Mouse (Mus musculus): Measurements from ENCODE around the gene Psme2. TPM values are rescaled to one million over a fixed set of nuclear protein-coding genes. Genes with fewer than 3 reads are reported as not detected.

The Psme2 gene
- polyA plus RNA-seq, 1 experiment from 2014 or later = 207 TPM

GRCm38 (mm10) chr14:55561860-55562259 lies 29.1 kb downstream of the Psme2 start:
- WGBS = 84% methylated on average over 10 of the region's 10 CpGs
- Histone ChIP-seq H3K27ac (ENCODE audit: low read length) (no peak overlapping the region), H3K4me1 (ENCODE audit: control insufficient read depth, insufficient read depth, low read length) (peaks cover 10% of the 10 kb centered on the region), H3K36me3 (ENCODE audit: control insufficient read depth, insufficient read depth) (peaks cover 35% of the 10 kb centered on the region), H3K4me2 (ENCODE audit: low read depth, low read length) (peak overlapping the region; percentile 85; the same call in 1 of the 2 replicates), H3K9me3 (replicated peaks; ENCODE audit: control insufficient read depth, low read length) (no peaks in the 10 kb centered on the region), H3K9ac (ENCODE audit: low read length) (no peak overlapping the region), H3K27me3 (ENCODE audit: control insufficient read depth, insufficient read depth, low read length) (no peaks in the 10 kb centered on the region), H3K4me3 (ENCODE audit: low read length) (no peak overlapping the region)
- no peak for ATAC-seq (replicated peaks; ENCODE audit: extremely low read depth, insufficient read depth, low FRiP score)

- under 1% methylated on average over 51 of the region's 51 CpGs for WGBS
- peak; percentile 94 for ATAC-seq (replicated peaks; ENCODE audit: extremely low read depth, insufficient read depth, low FRiP score)
- no peaks in the 10 kb centered on the region for H3K9me3 ChIP-seq (replicated peaks; ENCODE audit: control insufficient read depth, low read length)
- H3K36me3 ChIP-seq (ENCODE audit: control insufficient read depth, insufficient read depth) = peaks cover 22% of the 10 kb centered on the region
- peak within 1 kb of the TSS; percentile 86 for H3K4me3 ChIP-seq (ENCODE audit: low read length)
- H3K4me1 ChIP-seq (ENCODE audit: control insufficient read depth, insufficient read depth, low read length) = peaks cover 12% of the 10 kb centered on the region
- peak within 1 kb of the TSS; percentile 85 for H3K4me2 ChIP-seq (ENCODE audit: low read depth, low read length)
- peak within 1 kb of the TSS; percentile 86 for H3K9ac ChIP-seq (ENCODE audit: low read length)
- no peaks in the 10 kb centered on the region for H3K27me3 ChIP-seq (ENCODE audit: control insufficient read depth, insufficient read depth, low read length)
- peak within 1 kb of the TSS; percentile 100 for H3K27ac ChIP-seq (ENCODE audit: low read length)
Observed at GRCm38 (mm10) chr14:55560202-55561073, 30.5 kb downstream of the Psme2 start, which contains the start of gene A730061H03Rik. Gene A730061H03Rik (minus strand): TSS chr14:55560406.

- peak within 1 kb of the TSS; percentile 85 for H3K4me2 ChIP-seq (ENCODE audit: low read depth, low read length)
- WGBS = under 1% methylated on average over 27 of the region's 27 CpGs
- no peaks in the 10 kb centered on the region for H3K27me3 ChIP-seq (ENCODE audit: control insufficient read depth, insufficient read depth, low read length)
- peaks cover 12% of the 10 kb centered on the region for H3K4me1 ChIP-seq (ENCODE audit: control insufficient read depth, insufficient read depth, low read length)
- H3K36me3 ChIP-seq (ENCODE audit: control insufficient read depth, insufficient read depth) = peaks cover 15% of the 10 kb centered on the region
- peak; percentile 82 for ATAC-seq (replicated peaks; ENCODE audit: extremely low read depth, insufficient read depth, low FRiP score)
- peak within 1 kb of the TSS; percentile 86 for H3K9ac ChIP-seq (ENCODE audit: low read length)
- H3K27ac ChIP-seq (ENCODE audit: low read length) = peak within 1 kb of the TSS; percentile 100
- H3K9me3 ChIP-seq (replicated peaks; ENCODE audit: control insufficient read depth, low read length) = no peaks in the 10 kb centered on the region
- H3K4me3 ChIP-seq (ENCODE audit: low read length) = peak within 1 kb of the TSS; percentile 86
Observed at GRCm38 (mm10) chr14:55559799-55560201, 31.1 kb downstream of the Psme2 start, which contains the start of gene Dcaf11. Gene Dcaf11 (plus strand): TSS chr14:55560006.

GRCm38 (mm10) chr14:55558740-55559448 lies 32.0 kb downstream of the Psme2 start:
- H3K4me1 ChIP-seq (ENCODE audit: control insufficient read depth, insufficient read depth, low read length) = peaks cover 12% of the 10 kb centered on the region
- peak overlapping the region; percentile 49; the same call in 1 of the 2 replicates for H3K27ac ChIP-seq (ENCODE audit: low read length)
- no peaks in the 10 kb centered on the region for H3K27me3 ChIP-seq (ENCODE audit: control insufficient read depth, insufficient read depth, low read length)
- WGBS = 58% methylated on average over 6 of the region's 6 CpGs
- peak overlapping the region; percentile 85 for H3K4me2 ChIP-seq (ENCODE audit: low read depth, low read length)
- no peak overlapping the region; the same call in 1 of the 2 replicates for H3K4me3 ChIP-seq (ENCODE audit: low read length)
- H3K9ac ChIP-seq (ENCODE audit: low read length) = peak overlapping the region; percentile 86
- H3K36me3 ChIP-seq (ENCODE audit: control insufficient read depth, insufficient read depth) = peaks cover 7% of the 10 kb centered on the region
- no peaks in the 10 kb centered on the region for H3K9me3 ChIP-seq (replicated peaks; ENCODE audit: control insufficient read depth, low read length)
- ATAC-seq (replicated peaks; ENCODE audit: extremely low read depth, insufficient read depth, low FRiP score) = no peak

- H3K4me1 ChIP-seq (ENCODE audit: control insufficient read depth, insufficient read depth, low read length) = peaks cover 12% of the 10 kb centered on the region
Observed at GRCm38 (mm10) chr14:55557587-55557986, 33.3 kb downstream of the Psme2 start.

GRCm38 (mm10) chr14:55557003-55557402 lies 33.9 kb downstream of the Psme2 start:
- no peak overlapping the region for H3K4me3 ChIP-seq (ENCODE audit: low read length)
- ATAC-seq (replicated peaks; ENCODE audit: extremely low read depth, insufficient read depth, low FRiP score) = no peak

More at GRCm38 (mm10) chr14:55557587-55557986, 33.3 kb downstream of the Psme2 start:
- no peak overlapping the region for H3K4me2 ChIP-seq (ENCODE audit: low read depth, low read length)
- 80% methylated on average over 3 of the region's 3 CpGs for WGBS
- no peaks in the 10 kb centered on the region for H3K27me3 ChIP-seq (ENCODE audit: control insufficient read depth, insufficient read depth, low read length)
- no peak overlapping the region for H3K4me3 ChIP-seq (ENCODE audit: low read length)
- H3K9me3 ChIP-seq (replicated peaks; ENCODE audit: control insufficient read depth, low read length) = no peaks in the 10 kb centered on the region
- no peak overlapping the region for H3K9ac ChIP-seq (ENCODE audit: low read length)
- no peaks in the 10 kb centered on the region for H3K36me3 ChIP-seq (ENCODE audit: control insufficient read depth, insufficient read depth)
- no peak overlapping the region for H3K27ac ChIP-seq (ENCODE audit: low read length)
- no peak for ATAC-seq (replicated peaks; ENCODE audit: extremely low read depth, insufficient read depth, low FRiP score)

GRCm38 (mm10) chr14:55555788-55556187 lies 35.1 kb downstream of the Psme2 start:
- no peak for ATAC-seq (replicated peaks; ENCODE audit: extremely low read depth, insufficient read depth, low FRiP score)
- Histone ChIP-seq H3K9me3 (replicated peaks; ENCODE audit: control insufficient read depth, low read length) (no peaks in the 10 kb centered on the region), H3K27ac (ENCODE audit: low read length) (no peak overlapping the region), H3K4me2 (ENCODE audit: low read depth, low read length) (no peak overlapping the region), H3K27me3 (ENCODE audit: control insufficient read depth, insufficient read depth, low read length) (no peaks in the 10 kb centered on the region), H3K4me3 (ENCODE audit: low read length) (no peak overlapping the region), H3K36me3 (ENCODE audit: control insufficient read depth, insufficient read depth) (no peaks in the 10 kb centered on the region), H3K4me1 (ENCODE audit: control insufficient read depth, insufficient read depth, low read length) (peaks cover 4% of the 10 kb centered on the region; the same call in 1 of the 2 replicates), H3K9ac (ENCODE audit: low read length) (no peak overlapping the region)
- 65% methylated on average over 3 of the region's 3 CpGs for WGBS

More at GRCm38 (mm10) chr14:55557003-55557402, 33.9 kb downstream of the Psme2 start:
- Histone ChIP-seq H3K27me3 (ENCODE audit: control insufficient read depth, insufficient read depth, low read length) (no peaks in the 10 kb centered on the region), H3K4me2 (ENCODE audit: low read depth, low read length) (no peak overlapping the region), H3K9me3 (replicated peaks; ENCODE audit: control insufficient read depth, low read length) (no peaks in the 10 kb centered on the region), H3K27ac (ENCODE audit: low read length) (no peak overlapping the region), H3K36me3 (ENCODE audit: control insufficient read depth, insufficient read depth) (no peaks in the 10 kb centered on the region), H3K4me1 (ENCODE audit: control insufficient read depth, insufficient read depth, low read length) (peaks cover 12% of the 10 kb centered on the region), H3K9ac (ENCODE audit: low read length) (no peak overlapping the region)
- 22% methylated on average over 5 of the region's 5 CpGs for WGBS

GRCm38 (mm10) chr14:55554635-55555034 lies 36.3 kb downstream of the Psme2 start:
- no peak for ATAC-seq (replicated peaks; ENCODE audit: extremely low read depth, insufficient read depth, low FRiP score)
- Histone ChIP-seq H3K27me3 (ENCODE audit: control insufficient read depth, insufficient read depth, low read length) (no peaks in the 10 kb centered on the region), H3K4me2 (ENCODE audit: low read depth, low read length) (no peak overlapping the region), H3K9me3 (replicated peaks; ENCODE audit: control insufficient read depth, low read length) (no peaks in the 10 kb centered on the region), H3K4me1 (ENCODE audit: control insufficient read depth, insufficient read depth, low read length) (peaks cover 4% of the 10 kb centered on the region; the same call in 1 of the 2 replicates), H3K9ac (ENCODE audit: low read length) (no peak overlapping the region), H3K36me3 (ENCODE audit: control insufficient read depth, insufficient read depth) (no peaks in the 10 kb centered on the region), H3K4me3 (ENCODE audit: low read length) (no peak overlapping the region), H3K27ac (ENCODE audit: low read length) (no peak overlapping the region)

Data from heart, embryonic 16.5 days (tissue).